Mouse (Mus musculus) intestine, embryonic 14.5 days (tissue): ENCODE results near the gene Acoxl. TPM values are rescaled to one million over a fixed set of nuclear protein-coding genes. Genes with fewer than 3 reads are reported as not detected.

Experiments
- ATAC-seq: fragments of 200-750 bp; cut with Nextera tagmentation; replicated peaks from 2 replicates; pipeline ENCODE4 v1.8.0; 2017; ENCODE audit warnings: low read depth, moderate number of reproducible peaks, moderate TSS enrichment, moderate library complexity; ENCODE audit not compliant: low FRiP score, low TSS enrichment
- DNase-seq: peaks from one replicate; pipeline ENCODE4 v3.0.0-alpha.2; 2018; ENCODE audit warnings: low spot score
- H3K27ac ChIP-seq: fragments of 300-500 bp; sonication (generic); 2 replicates; pipeline ENCODE4 v1.5.1; 2014; ENCODE audit warnings: low read depth, mild to moderate bottlenecking, control low read depth
- H3K27me3 ChIP-seq: fragments of 300-500 bp; sonication (generic); replicated peaks from 2 replicates; pipeline ENCODE4 v1.6.1; 2014; ENCODE audit warnings: low read length, control low read depth; ENCODE audit not compliant: control insufficient read depth, insufficient read depth
- H3K36me3 ChIP-seq: fragments of 300-500 bp; sonication (generic); 2 replicates; pipeline ENCODE4 v1.6.1; 2014; ENCODE audit warnings: low read length, control low read depth; ENCODE audit not compliant: control insufficient read depth, insufficient read depth
- H3K4me1 ChIP-seq: fragments of 300-500 bp; sonication (generic); replicated peaks from 2 replicates; pipeline ENCODE4 v1.6.1; 2014; ENCODE audit warnings: low read length, control low read depth, mixed read lengths; ENCODE audit not compliant: control insufficient read depth, insufficient read depth
- H3K4me2 ChIP-seq: fragments of 300-500 bp; sonication (generic); 2 replicates; pipeline ENCODE4 v1.6.1; 2014; ENCODE audit warnings: low read length
- H3K4me3 ChIP-seq: fragments of 300-500 bp; sonication (generic); 2 replicates; pipeline ENCODE4 v1.5.1; 2014; ENCODE audit warnings: low read depth, low read length, control low read depth, mixed read lengths
- H3K9ac ChIP-seq: fragments of 300-500 bp; sonication (generic); 2 replicates; pipeline ENCODE4 v1.6.1; 2014; ENCODE audit warnings: mild to moderate bottlenecking, low read length
- H3K9me3 ChIP-seq: fragments of 300-500 bp; sonication (generic); 2 replicates; pipeline ENCODE4 v1.6.1; 2016; ENCODE audit warnings: low read length, control low read depth; ENCODE audit not compliant: control insufficient read depth
- WGBS: fragments of 180-500 bp; shearing (Covaris S2); extraction: QIAGEN DNeasy Blood & Tissue Kit; methylation state at CpG from one replicate; pipeline ENCODE4 v1.1.7; 2014; 5-methylcytosine and 5-hydroxymethylcytosine counted together
- polyA plus RNA-seq: library from polyadenylated mRNA; unstranded; fragments of >200 nt; fragmentation: Nextera tagmentation; extraction: Ambion mirVana; gene quantifications from 2 replicates; pipeline ENCODE4 v1.2.1, GENCODE M21; 2014

Acoxl gene
- polyA plus RNA-seq, 1 experiment from 2014 or later: 0.19 TPM

- ATAC-seq: no peak
- H3K4me1 ChIP-seq: peaks cover 16% of the 10 kb centered on the region
- no peak overlapping the region for H3K4me3 ChIP-seq
- DNase-seq: no peak
- H3K4me2 ChIP-seq: no peak overlapping the region
- H3K27ac ChIP-seq: no peak overlapping the region
- no peaks in the 10 kb centered on the region for H3K27me3 ChIP-seq
- no peaks in the 10 kb centered on the region for H3K36me3 ChIP-seq
- H3K9ac ChIP-seq: no peak overlapping the region
- no peaks in the 10 kb centered on the region for H3K9me3 ChIP-seq
- 34% methylated on average over 7 of the region's 7 CpGs for WGBS
Measured at GRCm38 (mm10) chr2:127908881-127909280, 70.2 kb downstream of the Acoxl start.

GRCm38 (mm10) chr2:127909790-127910189 lies 71.1 kb downstream of the Acoxl start:
- Histone ChIP-seq H3K36me3 (no peaks in the 10 kb centered on the region), H3K4me3 (no peak overlapping the region), H3K9me3 (no peaks in the 10 kb centered on the region), H3K4me1 (peaks cover 16% of the 10 kb centered on the region), H3K27ac (no peak overlapping the region), H3K4me2 (no peak overlapping the region), H3K9ac (no peak overlapping the region), H3K27me3 (no peaks in the 10 kb centered on the region)
- 90% methylated on average over 4 of the region's 4 CpGs for WGBS
- no peak for ATAC-seq
- no peak for DNase-seq

- DNase-seq (no peak), ATAC-seq (no peak)
- WGBS: 95% methylated on average over 3 of the region's 3 CpGs
- H3K9me3 ChIP-seq: no peaks in the 10 kb centered on the region
- H3K4me3 ChIP-seq: no peak overlapping the region
- H3K4me1 ChIP-seq: peaks cover 16% of the 10 kb centered on the region
- H3K4me2 ChIP-seq: no peak overlapping the region
- H3K36me3 ChIP-seq: no peaks in the 10 kb centered on the region
- H3K27ac ChIP-seq: no peak overlapping the region
- no peaks in the 10 kb centered on the region for H3K27me3 ChIP-seq
- H3K9ac ChIP-seq: no peak overlapping the region
Measured at GRCm38 (mm10) chr2:127911579-127911978, 72.9 kb downstream of the Acoxl start.

- no peak for DNase-seq
- H3K4me3 ChIP-seq: no peak overlapping the region
- no peak for ATAC-seq
- H3K9me3 ChIP-seq: no peaks in the 10 kb centered on the region
- H3K27ac ChIP-seq: no peak overlapping the region
- no peak overlapping the region for H3K9ac ChIP-seq
- no peak overlapping the region for H3K4me2 ChIP-seq
- no peaks in the 10 kb centered on the region for H3K27me3 ChIP-seq
- no peaks in the 10 kb centered on the region for H3K36me3 ChIP-seq
- no peaks in the 10 kb centered on the region; the same call in 1 of the 2 replicates for H3K4me1 ChIP-seq
- WGBS: 77% methylated on average over 5 of the region's 5 CpGs
Measured at GRCm38 (mm10) chr2:127914047-127914446, 75.4 kb downstream of the Acoxl start.

- Histone ChIP-seq H3K9me3 (no peaks in the 10 kb centered on the region), H3K4me3 (no peak overlapping the region), H3K36me3 (no peaks in the 10 kb centered on the region), H3K27ac (no peak overlapping the region), H3K4me2 (no peak overlapping the region), H3K9ac (no peak overlapping the region), H3K4me1 (no peaks in the 10 kb centered on the region; the same call in 1 of the 2 replicates), H3K27me3 (no peaks in the 10 kb centered on the region)
- DNase-seq (no peak), ATAC-seq (no peak)
- 70% methylated on average over 7 of the region's 7 CpGs for WGBS
Measured at GRCm38 (mm10) chr2:127916804-127917410, 78.2 kb downstream of the Acoxl start.

GRCm38 (mm10) chr2:127919740-127920139 lies 81.1 kb downstream of the Acoxl start:
- no peak for DNase-seq
- Histone ChIP-seq H3K4me1 (peaks cover 7% of the 10 kb centered on the region), H3K4me3 (no peak overlapping the region), H3K27ac (no peak overlapping the region), H3K4me2 (no peak overlapping the region), H3K36me3 (no peaks in the 10 kb centered on the region), H3K27me3 (no peaks in the 10 kb centered on the region), H3K9ac (no peak overlapping the region), H3K9me3 (no peaks in the 10 kb centered on the region)
- WGBS: 90% methylated on average over 1 of the region's 1 CpGs
- no peak for ATAC-seq

GRCm38 (mm10) chr2:127922036-127922901 lies 83.6 kb downstream of the Acoxl start:
- Histone ChIP-seq H3K27me3 (no peaks in the 10 kb centered on the region), H3K9me3 (no peaks in the 10 kb centered on the region), H3K4me3 (no peak overlapping the region), H3K4me2 (no peak overlapping the region), H3K36me3 (no peaks in the 10 kb centered on the region), H3K27ac (no peak overlapping the region), H3K4me1 (peaks cover 9% of the 10 kb centered on the region), H3K9ac (no peak overlapping the region)
- DNase-seq (no peak), ATAC-seq (no peak)
- WGBS: 17% methylated on average over 22 of the region's 22 CpGs

GRCm38 (mm10) chr2:127923077-127923680 lies 84.5 kb downstream of the Acoxl start:
- Histone ChIP-seq H3K36me3 (no peaks in the 10 kb centered on the region), H3K4me2 (no peak overlapping the region), H3K4me1 (peaks cover 9% of the 10 kb centered on the region), H3K27ac (no peak overlapping the region), H3K9me3 (no peaks in the 10 kb centered on the region), H3K9ac (no peak overlapping the region), H3K4me3 (no peak overlapping the region), H3K27me3 (no peaks in the 10 kb centered on the region)
- no peak for DNase-seq
- 77% methylated on average over 5 of the region's 5 CpGs for WGBS
- ATAC-seq: no peak
